Mouse (Mus musculus): ENCODE results near the gene Vmn1r126.
"Not testable (repeated sequence)": the region's sequence is repeated elsewhere in the genome, so short reads cannot be mapped to it uniquely, and the experiment has no call there.

Gene Vmn1r126

GRCm38 (mm10) chr7:21301367-21301766, at the start of gene Vmn1r126:
TSS of gene Vmn1r126 (minus strand) at chr7:21301467.
- DNase-seq (ENCODE audit: low spot score): not testable (repeated sequence)

GRCm38 (mm10) chr7:21349073-21349472, 47.8 kb upstream of the Vmn1r126 start, which contains the start of gene Vmn1r128:
TSS of gene Vmn1r128 (plus strand) at chr7:21349373.
- not testable (repeated sequence) for DNase-seq (ENCODE audit: low spot score)

- not testable (repeated sequence) for DNase-seq (ENCODE audit: low spot score)
These were observed 18.5 kb upstream of the Vmn1r126 start, which contains the start of gene Vmn1r127 for GRCm38 (mm10) chr7:21319761-21320160. TSS of gene Vmn1r127 (minus strand) at chr7:21319861.

GRCm38 (mm10) chr7:21271879-21272278, 29.4 kb downstream of the Vmn1r126 start, which contains the start of gene Vmn1r125:
TSS of gene Vmn1r125 (plus strand) at chr7:21272179.
- DNase-seq (ENCODE audit: low spot score): not testable (repeated sequence)

- DNase-seq (ENCODE audit: low spot score): not testable (repeated sequence)
These were observed 40.8 kb downstream of the Vmn1r126 start, which contains the start of gene Vmn1r124 for GRCm38 (mm10) chr7:21260517-21260916. TSS of gene Vmn1r124 (minus strand) at chr7:21260617.
